Mouse (Mus musculus) intestine, embryonic 14.5 days (tissue): ENCODE measurements around the gene Ttc30a1. TPM values are rescaled to one million over a fixed set of nuclear protein-coding genes. Genes with fewer than 3 reads are reported as not detected.
A peak's percentile ranks its signal among the peaks of the same experiment; 100 is the strongest.
"Not testable (repeated sequence)": the region's sequence is repeated elsewhere in the genome, so short reads cannot be mapped to it uniquely, and the experiment has no call there.

Experiments
- ATAC-seq: fragments of 200-750 bp; cut with Nextera tagmentation; replicated peaks from 2 replicates; pipeline ENCODE4 v1.8.0; 2017; ENCODE audit warnings: low read depth, moderate number of reproducible peaks, moderate TSS enrichment, moderate library complexity; ENCODE audit not compliant: low FRiP score, low TSS enrichment
- DNase-seq: peaks from one replicate; pipeline ENCODE4 v3.0.0-alpha.2; 2018; ENCODE audit warnings: low spot score
- H3K27ac ChIP-seq: fragments of 300-500 bp; sonication (generic); 2 replicates; pipeline ENCODE4 v1.5.1; 2014; ENCODE audit warnings: low read depth, mild to moderate bottlenecking, control low read depth
- H3K27me3 ChIP-seq: fragments of 300-500 bp; sonication (generic); replicated peaks from 2 replicates; pipeline ENCODE4 v1.6.1; 2014; ENCODE audit warnings: low read length, control low read depth; ENCODE audit not compliant: control insufficient read depth, insufficient read depth
- H3K36me3 ChIP-seq: fragments of 300-500 bp; sonication (generic); 2 replicates; pipeline ENCODE4 v1.6.1; 2014; ENCODE audit warnings: low read length, control low read depth; ENCODE audit not compliant: control insufficient read depth, insufficient read depth
- H3K4me1 ChIP-seq: fragments of 300-500 bp; sonication (generic); replicated peaks from 2 replicates; pipeline ENCODE4 v1.6.1; 2014; ENCODE audit warnings: low read length, control low read depth, mixed read lengths; ENCODE audit not compliant: control insufficient read depth, insufficient read depth
- H3K4me2 ChIP-seq: fragments of 300-500 bp; sonication (generic); 2 replicates; pipeline ENCODE4 v1.6.1; 2014; ENCODE audit warnings: low read length
- H3K4me3 ChIP-seq: fragments of 300-500 bp; sonication (generic); 2 replicates; pipeline ENCODE4 v1.5.1; 2014; ENCODE audit warnings: low read depth, low read length, control low read depth, mixed read lengths
- H3K9ac ChIP-seq: fragments of 300-500 bp; sonication (generic); 2 replicates; pipeline ENCODE4 v1.6.1; 2014; ENCODE audit warnings: mild to moderate bottlenecking, low read length
- H3K9me3 ChIP-seq: fragments of 300-500 bp; sonication (generic); 2 replicates; pipeline ENCODE4 v1.6.1; 2016; ENCODE audit warnings: low read length, control low read depth; ENCODE audit not compliant: control insufficient read depth
- WGBS: fragments of 180-500 bp; shearing (Covaris S2); extraction: QIAGEN DNeasy Blood & Tissue Kit; methylation state at CpG from one replicate; pipeline ENCODE4 v1.1.7; 2014; 5-methylcytosine and 5-hydroxymethylcytosine counted together
- polyA plus RNA-seq: library from polyadenylated mRNA; unstranded; fragments of >200 nt; fragmentation: Nextera tagmentation; extraction: Ambion mirVana; gene quantifications from 2 replicates; pipeline ENCODE4 v1.2.1, GENCODE M21; 2014

Ttc30a1 gene
- polyA plus RNA-seq, 1 experiment from 2014 or later: 6.5 TPM

DNA sequence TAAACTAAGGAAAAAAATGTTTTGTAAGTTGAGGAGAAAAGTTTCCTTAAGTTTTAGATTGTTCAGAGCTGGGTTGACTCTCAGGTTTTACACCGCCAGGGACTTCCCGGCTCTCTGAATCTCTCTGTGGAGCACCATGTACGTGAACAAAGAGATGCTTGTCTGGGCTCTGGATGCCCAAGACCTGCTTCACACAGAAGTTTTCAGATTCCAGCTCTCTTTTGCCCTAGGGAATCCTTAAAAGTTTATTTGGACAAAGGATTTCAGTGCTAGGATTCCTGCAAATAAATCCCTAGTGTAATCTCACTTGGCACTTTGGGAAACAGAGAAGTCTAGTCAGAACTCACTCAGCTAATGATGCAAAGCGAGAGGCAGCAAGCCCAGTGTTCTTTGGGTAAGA is 7.9 kb upstream of the Ttc30a1 start:
- Histone ChIP-seq H3K4me1 (peaks cover 42% of the 10 kb centered on the region), H3K9me3 (no peaks in the 10 kb centered on the region), H3K27ac (no peak overlapping the region), H3K4me3 (no peak overlapping the region), H3K36me3 (no peaks in the 10 kb centered on the region), H3K9ac (no peak overlapping the region), H3K4me2 (no peak overlapping the region), H3K27me3 (no peaks in the 10 kb centered on the region)
- DNase-seq: no peak
- WGBS: 55% methylated on average over 4 of the region's 4 CpGs
- ATAC-seq: no peak

DNA sequence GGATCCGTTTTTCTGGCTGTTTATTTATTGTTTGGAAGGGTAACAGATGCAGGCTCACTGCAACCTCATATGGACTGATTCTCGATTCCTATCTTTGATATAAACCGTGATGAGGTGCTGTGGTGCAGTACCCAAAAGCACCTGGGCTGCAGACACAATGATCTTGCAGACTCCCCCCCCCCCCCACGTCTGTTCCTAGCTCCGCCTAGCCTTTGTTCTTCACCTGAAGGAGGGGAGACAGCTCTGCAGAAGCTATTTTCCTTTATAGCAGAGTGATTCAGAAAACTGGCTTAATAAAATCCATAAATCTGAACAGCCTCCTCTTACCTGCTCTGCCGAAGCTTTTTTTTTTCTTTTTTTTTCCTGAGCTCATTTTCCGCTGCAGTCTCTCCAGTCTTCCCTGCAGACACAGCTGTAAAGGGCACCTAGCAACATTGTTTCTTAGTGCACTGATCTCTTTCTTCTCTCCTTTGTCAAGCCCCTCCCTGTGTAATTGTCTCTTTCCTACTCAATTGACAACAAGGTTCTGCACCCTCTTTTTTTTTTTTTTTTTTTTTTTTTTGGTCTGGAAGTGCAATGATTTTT is 7.1 kb upstream of the Ttc30a1 start:
- Histone ChIP-seq H3K36me3 (no peaks in the 10 kb centered on the region), H3K9me3 (no peaks in the 10 kb centered on the region), H3K4me1 (peaks cover 42% of the 10 kb centered on the region), H3K4me2 (peak overlapping the region; percentile 3; the same call in 1 of the 2 replicates), H3K27me3 (no peaks in the 10 kb centered on the region), H3K4me3 (no peak overlapping the region), H3K9ac (no peak overlapping the region), H3K27ac (no peak overlapping the region)
- ATAC-seq (no peak), DNase-seq (no peak)
- WGBS: 26% methylated on average over 7 of the region's 7 CpGs

- Histone ChIP-seq H3K4me2 (no peak overlapping the region), H3K27ac (no peak overlapping the region), H3K9ac (no peak overlapping the region), H3K4me3 (no peak overlapping the region), H3K9me3 (no peaks in the 10 kb centered on the region), H3K4me1 (peaks cover 42% of the 10 kb centered on the region), H3K27me3 (no peaks in the 10 kb centered on the region), H3K36me3 (no peaks in the 10 kb centered on the region)
- WGBS: 17% methylated on average over 4 of the region's 4 CpGs
- ATAC-seq: no peak
- DNase-seq: no peak
These were observed 6.6 kb upstream of the Ttc30a1 start for GRCm38 (mm10) chr2:75988378-75988777.

DNA sequence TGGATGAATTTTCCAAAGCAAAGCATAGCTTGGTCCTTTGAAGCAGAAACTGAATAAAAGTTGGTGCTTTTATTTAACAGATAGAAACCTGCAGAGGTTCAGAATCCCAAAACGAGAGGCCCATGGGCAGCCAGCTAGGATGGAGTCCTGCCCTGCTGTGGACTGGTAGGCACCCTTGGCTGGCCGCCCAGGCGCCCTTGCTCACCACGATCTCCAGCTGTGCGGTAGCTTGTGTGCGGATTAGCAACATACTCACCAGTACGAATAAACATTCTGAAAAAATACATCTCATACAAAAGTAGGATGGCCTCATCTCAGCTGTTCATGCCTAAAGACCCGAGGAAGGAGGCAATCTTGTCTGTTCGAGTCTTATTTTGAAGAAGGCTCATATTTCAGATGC is 6.0 kb upstream of the Ttc30a1 start:
- WGBS: 58% methylated on average over 9 of the region's 9 CpGs
- Histone ChIP-seq H3K27ac (peak overlapping the region; percentile 52; the same call in 1 of the 2 replicates), H3K9ac (no peak overlapping the region), H3K4me2 (no peak overlapping the region), H3K9me3 (0 out of 2 replicates have a peak, but pooled peaks cover under 1% of the 10 kb centered on the region), H3K36me3 (no peaks in the 10 kb centered on the region), H3K4me1 (peaks cover 42% of the 10 kb centered on the region), H3K27me3 (no peaks in the 10 kb centered on the region), H3K4me3 (no peak overlapping the region)
- DNase-seq: no peak
- ATAC-seq: no peak

- no peak overlapping the region for H3K9ac ChIP-seq
- no peak overlapping the region for H3K4me2 ChIP-seq
- peaks cover 28% of the 10 kb centered on the region for H3K4me1 ChIP-seq
- H3K9me3 ChIP-seq: 0 out of 2 replicates have a peak, but pooled peaks cover 2% of the 10 kb centered on the region
- H3K27ac ChIP-seq: peak overlapping the region; percentile 16; the same call in 1 of the 2 replicates
- no peaks in the 10 kb centered on the region for H3K27me3 ChIP-seq
- ATAC-seq: peak; percentile 72
- no peak overlapping the region for H3K4me3 ChIP-seq
- H3K36me3 ChIP-seq: no peaks in the 10 kb centered on the region
- WGBS: 0% methylated on average over 2 of the region's 2 CpGs
- no peak for DNase-seq
These were observed 3.4 kb upstream of the Ttc30a1 start for GRCm38 (mm10) chr2:75985124-75985523.

- no peak for ATAC-seq
- no peak overlapping the region for H3K9ac ChIP-seq
These were observed 2.1 kb upstream of the Ttc30a1 start for GRCm38 (mm10) chr2:75983847-75984246.

DNA sequence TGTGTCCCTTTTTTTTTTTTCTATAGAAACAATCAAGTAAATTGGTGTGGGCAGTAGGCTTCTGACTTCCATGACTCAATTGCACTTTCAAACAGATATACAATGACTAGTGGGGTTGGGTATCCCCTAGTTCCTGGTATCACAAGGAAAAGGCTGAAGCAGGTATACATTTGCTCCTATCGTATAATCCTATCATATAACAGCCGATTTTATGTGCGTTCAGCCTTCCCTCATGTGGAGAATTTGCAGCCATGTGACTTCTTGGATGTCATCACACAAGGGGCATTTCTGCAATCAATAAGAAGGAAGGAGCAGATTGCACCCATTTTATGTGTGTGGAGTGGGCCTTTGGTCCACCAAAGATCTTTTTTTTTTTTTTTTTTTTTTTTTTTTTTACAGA is 1.3 kb upstream of the Ttc30a1 start:
- 93% methylated on average over 3 of the region's 3 CpGs for WGBS
- H3K9me3 ChIP-seq: 0 out of 2 replicates have a peak, but pooled peaks cover 2% of the 10 kb centered on the region
- H3K36me3 ChIP-seq: no peaks in the 10 kb centered on the region
- H3K4me3 ChIP-seq: no peak overlapping the region
- H3K4me1 ChIP-seq: peaks cover 10% of the 10 kb centered on the region
- no peak for ATAC-seq
- no peak overlapping the region for H3K4me2 ChIP-seq
- H3K27ac ChIP-seq: no peak overlapping the region
- DNase-seq: no peak
- no peaks in the 10 kb centered on the region for H3K27me3 ChIP-seq
- no peak overlapping the region for H3K9ac ChIP-seq

More at GRCm38 (mm10) chr2:75983847-75984246, 2.1 kb upstream of the Ttc30a1 start:
- no peak overlapping the region for H3K27ac ChIP-seq
- no peaks in the 10 kb centered on the region for H3K36me3 ChIP-seq
- no peak overlapping the region for H3K4me3 ChIP-seq
- DNase-seq: no peak
- no peaks in the 10 kb centered on the region for H3K27me3 ChIP-seq
- no peak overlapping the region for H3K4me2 ChIP-seq
- 83% methylated on average over 3 of the region's 3 CpGs for WGBS
- H3K4me1 ChIP-seq: peaks cover 18% of the 10 kb centered on the region
- 0 out of 2 replicates have a peak, but pooled peaks cover 2% of the 10 kb centered on the region for H3K9me3 ChIP-seq

DNA sequence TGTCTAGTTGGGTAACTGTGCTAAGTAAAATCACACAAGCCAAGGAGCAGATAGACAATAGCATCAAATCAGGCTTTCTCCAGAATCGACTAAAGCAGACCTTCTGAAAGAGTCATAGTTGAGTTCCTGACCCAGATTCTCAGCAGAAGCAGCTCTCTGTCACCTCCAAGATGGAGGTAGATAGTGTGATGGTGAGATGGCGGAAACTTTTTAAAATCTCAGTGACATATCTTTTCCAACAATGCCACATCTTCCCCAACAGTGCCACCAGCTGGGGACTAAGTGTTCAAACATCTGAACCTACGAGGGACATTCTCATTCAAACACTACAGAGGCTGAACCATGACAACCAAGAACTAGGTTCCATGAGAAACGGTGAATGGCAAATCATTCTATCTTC is 859 bp upstream of the Ttc30a1 start:
- no peak overlapping the region for H3K27ac ChIP-seq
- H3K27me3 ChIP-seq: no peaks in the 10 kb centered on the region
- 0 out of 2 replicates have a peak, but pooled peaks cover 2% of the 10 kb centered on the region for H3K9me3 ChIP-seq
- ATAC-seq (no peak), DNase-seq (no peak)
- 0 out of 2 replicates have a peak, but pooled peaks cover 6% of the 10 kb centered on the region for H3K4me1 ChIP-seq
- WGBS: 94% methylated on average over 4 of the region's 4 CpGs
- no peak overlapping the region for H3K4me3 ChIP-seq
- H3K4me2 ChIP-seq: no peak overlapping the region
- no peak overlapping the region for H3K9ac ChIP-seq
- H3K36me3 ChIP-seq: no peaks in the 10 kb centered on the region

- not testable (repeated sequence) for H3K36me3 ChIP-seq, H3K9me3 ChIP-seq, H3K4me1 ChIP-seq, H3K9ac ChIP-seq, DNase-seq, H3K27me3 ChIP-seq, H3K27ac ChIP-seq
- 0 out of 2 replicates have a peak, but pooled peaks have one; percentile 13 for ATAC-seq
- Histone ChIP-seq H3K4me2 (peak overlapping the region; percentile 52), H3K4me3 (peak overlapping the region; percentile 48; the same call in 1 of the 2 replicates)
- 93% methylated on average over 13 of the region's 13 CpGs for WGBS
These were observed 781 bp downstream of the Ttc30a1 start for GRCm38 (mm10) chr2:75980933-75981439.
